Mouse (Mus musculus): ENCODE results near the gene Gmppb.
"Not testable (repeated sequence)": the region's sequence is repeated elsewhere in the genome, so short reads cannot be mapped to it uniquely, and the experiment has no call there.

The Gmppb gene

DNA sequence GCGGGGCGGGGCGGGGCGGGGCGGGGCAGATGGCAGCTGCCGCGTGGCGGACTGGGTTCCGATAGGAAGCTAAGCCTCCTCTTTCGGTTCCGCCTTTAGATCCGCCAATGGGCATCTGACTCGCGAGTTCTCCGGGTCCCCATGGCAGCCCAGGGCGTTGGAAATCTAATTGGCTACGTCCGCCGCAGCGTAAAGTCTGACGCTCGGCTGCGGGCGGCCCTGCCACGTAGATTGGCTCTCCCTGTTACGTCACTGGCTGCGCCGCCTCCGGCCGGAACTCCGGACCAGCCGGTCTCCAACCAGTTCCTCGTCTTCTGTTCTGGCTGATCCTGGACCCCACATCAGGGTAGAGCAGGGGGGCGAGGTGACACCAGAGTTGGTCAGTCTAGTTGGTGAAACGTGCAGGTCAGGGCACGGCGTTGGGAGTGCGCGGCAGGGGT lies at the start of gene Gmppb:
Gene Gmppb, plus strand, starts transcription at position 227 of the 440 bp plus-strand sequence.
- peak; percentile 77 for DNase-seq (ENCODE audit: low read depth, low spot score)

DNA sequence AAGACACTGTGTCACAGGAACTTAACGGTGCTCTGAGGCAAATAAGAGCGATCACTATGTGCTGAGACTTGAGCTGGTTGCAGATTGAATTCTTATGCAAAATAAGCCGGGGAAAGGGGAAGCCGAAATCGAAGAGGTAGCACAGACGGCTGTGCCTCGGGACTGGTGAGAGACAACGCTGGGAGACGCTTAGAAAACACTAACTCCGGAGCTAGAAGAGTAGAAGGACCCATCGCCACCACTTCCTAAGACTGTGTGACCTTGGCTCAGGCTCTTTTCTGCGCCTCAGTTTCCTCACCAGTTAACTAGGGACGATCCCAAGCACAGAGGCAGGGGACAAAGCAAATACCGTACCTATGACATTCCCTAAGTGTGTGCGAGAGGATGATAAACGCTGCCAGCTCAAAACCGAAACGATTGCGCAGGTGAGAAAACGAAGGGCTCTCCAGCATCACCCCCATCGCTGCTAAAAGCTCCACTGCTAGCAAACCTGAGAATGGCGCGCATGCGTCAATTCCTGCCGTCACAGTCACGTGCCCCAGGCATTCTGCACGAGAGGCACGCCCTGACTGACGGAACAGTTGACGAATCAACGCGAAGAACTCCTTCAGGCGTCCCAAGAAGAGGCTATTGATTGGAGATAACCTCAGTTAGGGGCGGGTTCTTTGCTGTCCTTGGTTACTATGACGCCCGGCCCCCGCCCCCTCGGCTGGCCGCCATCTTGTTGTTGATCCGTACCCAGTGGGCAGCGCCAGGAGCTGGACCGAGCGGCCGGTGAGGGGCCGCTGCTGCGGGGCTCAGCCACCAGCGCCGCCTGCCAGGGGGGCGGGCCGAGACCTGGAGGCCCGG lies 46.9 kb upstream of the Gmppb start, which contains the start of gene Ip6k1:
Gene Ip6k1, plus strand, starts transcription at position 580 of the 849 bp plus-strand sequence.
- peak; percentile 100 for DNase-seq (ENCODE audit: low read depth, low spot score)

DNA sequence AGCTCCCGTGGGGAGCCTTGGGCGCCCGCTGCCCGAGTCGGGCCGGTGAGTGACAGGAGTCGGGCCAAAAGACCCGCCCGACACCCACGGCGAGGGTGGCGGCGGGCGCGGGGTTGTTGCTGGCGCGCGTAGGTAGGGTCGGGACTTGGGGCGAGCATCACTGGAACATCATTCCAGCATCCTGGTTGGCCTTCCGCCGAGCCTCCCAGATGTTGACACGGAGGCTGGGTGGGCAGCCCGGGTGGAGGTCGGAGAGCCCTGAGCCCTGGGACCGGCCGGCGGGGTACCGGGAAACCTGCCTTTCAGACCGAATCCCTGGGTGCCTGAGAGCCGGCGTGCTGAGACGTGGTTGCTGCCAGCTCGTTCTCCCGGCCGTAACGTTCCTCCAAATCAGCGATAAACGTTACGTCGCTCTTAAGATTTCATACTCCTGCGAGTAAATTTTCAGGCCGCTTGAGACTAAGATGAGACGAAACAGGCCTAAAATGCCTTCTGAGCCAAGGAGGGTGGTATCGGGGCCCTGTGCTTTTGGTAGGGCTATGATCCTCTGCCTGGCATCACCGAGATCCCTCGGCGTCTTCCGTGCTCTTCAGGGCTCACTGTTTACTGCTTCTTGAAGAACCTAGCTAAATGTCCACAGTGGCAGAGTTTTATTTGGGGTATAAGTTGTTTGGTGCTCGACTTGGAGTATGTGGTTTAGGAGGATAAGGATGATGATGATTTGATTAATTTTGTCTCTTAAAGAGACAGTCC lies 46.1 kb upstream of the Gmppb start:
- no peak for DNase-seq (ENCODE audit: low read depth, low spot score)

DNA sequence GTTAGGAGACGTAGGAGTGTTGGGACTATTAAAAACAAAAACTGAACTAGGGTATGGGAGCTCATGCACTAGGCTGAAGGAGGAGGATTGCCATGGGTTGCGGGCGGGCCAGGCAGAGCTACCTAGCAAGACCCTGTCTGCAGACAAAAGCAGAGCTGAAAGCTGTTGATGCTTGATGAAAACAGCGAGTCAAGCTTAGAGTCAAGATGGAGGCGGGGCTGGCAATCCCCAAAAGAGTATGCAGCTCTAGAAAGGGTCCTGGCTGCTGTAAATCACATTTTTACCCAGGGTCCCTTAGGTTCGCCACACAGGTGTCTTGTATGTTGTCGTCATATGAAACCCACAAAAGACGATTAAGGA lies 45.5 kb upstream of the Gmppb start:
- DNase-seq (ENCODE audit: low read depth, low spot score), result no peak

DNA sequence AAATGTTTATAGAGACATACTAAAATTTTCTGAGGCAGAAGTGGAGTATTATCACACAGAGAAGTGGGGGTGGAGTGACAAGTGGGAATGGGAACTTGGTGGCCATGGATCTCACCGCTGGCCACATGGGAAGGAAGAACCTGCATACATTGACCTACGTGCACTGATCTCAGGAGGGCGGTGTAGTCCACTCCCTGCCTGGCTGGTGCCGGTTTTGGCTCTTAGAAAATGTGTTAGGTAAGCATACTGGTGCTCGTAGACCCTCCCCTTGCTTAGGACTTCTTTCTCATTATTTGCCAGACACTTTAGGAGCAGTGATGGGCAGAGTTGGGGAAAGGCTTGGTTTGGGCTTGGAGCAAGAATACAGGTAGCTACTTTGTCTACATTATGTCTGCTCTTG lies 41.0 kb upstream of the Gmppb start:
- no peak for DNase-seq (ENCODE audit: low read depth, low spot score)

DNA sequence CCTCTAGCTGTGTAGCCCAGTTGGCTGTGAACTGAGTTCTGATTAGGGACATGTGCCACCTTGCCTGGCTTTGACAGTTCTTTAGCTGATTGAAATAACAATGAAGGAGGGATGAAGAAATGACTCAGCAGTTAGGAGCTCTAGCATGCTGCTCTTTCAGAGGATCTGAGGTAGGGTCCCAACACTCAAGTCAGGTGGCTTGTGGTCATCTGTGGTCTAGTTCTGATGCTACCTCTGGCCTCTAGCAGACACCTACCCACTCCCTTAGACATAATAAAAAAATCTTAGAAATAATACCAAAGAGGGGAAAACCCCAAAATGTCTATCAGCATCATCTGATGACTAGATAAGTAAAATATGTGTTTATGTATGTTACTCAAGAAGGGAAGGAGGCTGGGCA lies 38.7 kb upstream of the Gmppb start:
- DNase-seq (ENCODE audit: low read depth, low spot score), result no peak

DNA sequence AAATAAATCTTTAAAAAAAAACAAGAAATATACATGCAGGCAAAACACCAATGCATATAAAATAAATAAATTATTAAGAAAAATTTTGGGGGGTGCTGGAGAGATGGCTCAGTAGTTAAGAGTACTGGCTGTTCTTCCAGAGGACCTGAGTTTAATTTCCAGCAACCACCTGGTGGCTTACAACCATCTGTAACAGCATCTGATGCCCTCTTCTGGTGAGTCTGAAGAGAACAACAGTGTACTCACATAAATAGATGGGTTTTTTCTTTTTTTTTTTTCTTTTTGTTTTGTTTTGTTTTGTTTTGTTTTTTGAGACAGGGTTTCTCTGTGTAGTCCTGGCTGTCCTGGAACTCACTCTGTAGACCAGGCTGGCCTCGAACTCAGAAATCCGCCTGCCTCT lies 35.5 kb upstream of the Gmppb start:
- DNase-seq (ENCODE audit: low read depth, low spot score), result not testable (repeated sequence)

DNA sequence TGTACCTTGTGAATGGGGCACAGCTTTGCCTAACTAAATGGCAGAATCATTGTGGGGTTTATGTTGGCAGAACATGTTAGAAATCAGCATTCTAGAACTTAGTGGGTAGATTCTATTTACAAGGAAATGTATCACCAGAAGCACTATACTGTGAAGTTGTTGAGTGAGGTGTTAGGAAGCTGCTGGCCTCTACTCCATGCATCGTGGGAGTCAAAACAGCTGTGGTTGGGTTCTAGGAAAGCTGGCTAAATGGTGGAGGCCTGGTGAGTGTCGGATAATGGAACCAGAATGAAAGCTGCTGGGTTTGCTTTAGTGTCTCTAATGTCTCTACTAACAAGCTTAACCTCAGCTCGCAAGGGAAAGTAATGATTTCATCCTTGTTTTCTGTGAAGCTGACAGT lies 31.9 kb upstream of the Gmppb start:
- DNase-seq (ENCODE audit: low read depth, low spot score), result no peak

DNA sequence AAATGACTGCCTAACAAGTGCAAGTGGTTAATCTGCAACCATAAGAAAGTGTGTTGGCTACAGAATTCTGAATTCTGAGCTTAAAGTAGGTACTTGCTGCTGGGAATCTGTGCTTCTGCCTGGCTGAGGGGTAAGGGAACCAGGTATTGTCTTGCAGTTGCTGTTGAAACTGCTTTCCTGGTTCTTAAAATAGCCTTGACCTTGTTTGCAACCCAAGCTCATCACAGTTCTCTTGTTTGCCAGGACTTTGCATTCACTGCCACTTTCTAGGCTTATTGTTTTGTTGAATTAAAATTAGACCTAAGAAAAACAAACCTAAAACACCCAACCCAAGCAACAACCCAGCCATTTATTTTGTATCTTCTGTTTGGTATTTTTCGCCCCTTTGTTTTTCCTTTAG lies 28.3 kb upstream of the Gmppb start:
- no peak for DNase-seq (ENCODE audit: low read depth, low spot score)

DNA sequence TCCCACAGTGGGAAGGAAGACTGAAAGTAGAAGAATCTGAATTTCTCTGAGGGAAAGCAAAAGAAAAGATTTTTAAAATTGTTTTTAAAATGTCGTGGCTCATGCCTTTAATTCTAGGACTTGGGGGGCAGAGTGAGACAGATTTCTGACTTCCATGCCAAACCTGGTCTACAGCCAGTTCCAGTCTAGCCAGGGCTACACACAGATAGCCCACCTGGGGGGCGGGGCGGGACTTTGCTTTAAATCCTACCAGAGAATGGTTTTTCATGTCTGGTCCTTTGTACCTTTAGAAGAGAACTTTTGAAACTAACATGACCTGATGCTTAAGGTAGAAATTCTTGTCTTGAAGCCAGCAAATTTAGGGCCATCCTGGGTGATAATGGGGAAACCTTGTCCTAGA lies 25.8 kb upstream of the Gmppb start:
- DNase-seq (ENCODE audit: low read depth, low spot score), result no peak

DNA sequence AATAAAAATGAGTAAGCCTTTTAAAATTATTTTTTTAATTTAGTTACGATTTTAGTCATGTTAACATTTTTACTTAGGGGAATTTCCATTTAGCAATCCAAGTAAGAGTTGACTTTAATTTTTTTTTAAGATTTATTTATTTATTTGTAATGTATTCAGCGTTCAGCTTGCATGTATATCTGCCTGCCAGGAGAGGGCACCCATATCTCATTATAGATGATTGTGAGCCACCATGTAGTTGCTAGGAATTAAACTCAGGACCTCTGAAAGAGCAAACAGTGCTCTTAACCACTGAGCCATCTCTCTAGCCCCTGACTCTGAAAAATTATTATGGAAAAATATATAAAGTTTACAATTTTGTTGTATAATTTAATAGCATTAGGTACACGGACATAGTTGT lies 22.5 kb upstream of the Gmppb start:
- no peak for DNase-seq (ENCODE audit: low read depth, low spot score)

DNA sequence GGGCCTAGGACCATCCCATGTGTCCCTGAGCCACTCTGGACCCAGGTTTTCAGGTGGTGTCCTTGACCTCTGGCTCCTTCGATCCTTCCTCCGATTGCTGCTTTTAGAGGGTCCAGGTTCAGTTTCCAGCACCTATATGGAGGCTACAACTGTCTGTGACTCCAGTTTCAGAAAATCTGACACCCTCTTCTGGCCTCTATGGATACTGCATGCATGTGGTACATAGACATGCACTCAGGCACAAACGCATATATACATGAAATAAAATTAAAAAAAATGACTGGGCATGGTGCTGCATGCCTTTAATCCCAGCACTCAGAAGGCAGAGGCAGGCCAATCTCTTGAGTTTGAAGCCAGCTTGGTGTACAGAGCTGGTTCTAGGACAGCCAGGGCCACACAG lies 21.2 kb upstream of the Gmppb start:
- no peak for DNase-seq (ENCODE audit: low read depth, low spot score)

DNA sequence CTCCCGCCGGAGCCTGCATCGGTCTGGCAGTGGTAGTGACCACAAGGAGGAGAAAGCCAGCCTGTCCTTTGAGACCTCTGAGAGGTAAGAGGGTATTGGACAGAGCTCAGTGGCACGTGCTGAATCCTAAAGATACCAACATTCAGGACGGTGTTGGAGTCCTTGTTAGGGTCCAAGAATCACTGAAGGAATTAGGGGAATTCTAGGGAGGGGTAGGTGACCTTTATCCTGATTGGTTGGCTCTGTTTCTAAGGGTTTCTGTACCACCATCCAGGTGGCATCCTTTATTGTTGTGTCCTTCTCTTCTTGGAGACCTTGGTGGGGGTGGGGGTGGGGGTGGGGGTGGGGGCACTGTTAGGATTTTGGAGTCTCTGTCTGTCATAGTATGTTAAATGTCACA lies 16.9 kb upstream of the Gmppb start:
- no peak for DNase-seq (ENCODE audit: low read depth, low spot score)

DNA sequence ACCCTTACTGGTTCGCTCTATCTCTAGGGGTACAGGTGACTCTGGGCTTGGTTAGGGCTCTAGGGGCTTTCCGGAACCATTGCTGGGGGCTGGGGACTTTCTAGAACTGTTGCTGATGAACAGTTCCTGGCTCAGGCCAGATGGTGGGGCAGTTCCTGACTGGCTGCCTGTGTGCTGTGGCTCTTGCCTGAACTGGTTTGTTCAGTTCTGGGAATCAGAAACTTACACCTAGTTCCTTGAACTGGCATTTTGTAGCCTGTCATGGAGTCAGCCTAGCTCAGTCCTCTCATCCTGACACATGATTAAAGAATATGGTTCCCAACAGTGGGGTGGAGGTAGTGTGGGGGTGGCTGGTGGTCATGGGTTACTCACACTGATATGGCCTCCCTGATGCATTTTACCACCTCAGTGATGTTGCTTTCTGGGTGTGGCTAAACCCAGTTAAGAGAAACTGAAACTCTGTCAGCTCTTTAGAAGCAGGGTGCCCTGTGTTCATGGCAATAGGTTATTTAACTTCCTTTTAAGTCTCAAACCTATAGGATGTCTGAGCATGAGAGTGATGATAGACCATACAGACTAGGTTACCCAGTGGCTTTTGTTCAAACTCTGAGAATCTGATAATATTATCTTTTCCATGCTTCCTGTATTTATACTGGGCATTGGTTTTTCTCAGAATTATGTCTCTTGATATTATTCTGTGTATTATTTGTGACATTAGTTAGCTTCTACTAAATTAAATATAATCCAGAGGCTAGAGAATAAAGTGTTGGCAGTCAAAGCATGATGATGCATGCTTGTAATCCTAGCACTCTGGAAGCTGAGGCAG lies 13.5 kb upstream of the Gmppb start:
- no peak for DNase-seq (ENCODE audit: low read depth, low spot score)

DNA sequence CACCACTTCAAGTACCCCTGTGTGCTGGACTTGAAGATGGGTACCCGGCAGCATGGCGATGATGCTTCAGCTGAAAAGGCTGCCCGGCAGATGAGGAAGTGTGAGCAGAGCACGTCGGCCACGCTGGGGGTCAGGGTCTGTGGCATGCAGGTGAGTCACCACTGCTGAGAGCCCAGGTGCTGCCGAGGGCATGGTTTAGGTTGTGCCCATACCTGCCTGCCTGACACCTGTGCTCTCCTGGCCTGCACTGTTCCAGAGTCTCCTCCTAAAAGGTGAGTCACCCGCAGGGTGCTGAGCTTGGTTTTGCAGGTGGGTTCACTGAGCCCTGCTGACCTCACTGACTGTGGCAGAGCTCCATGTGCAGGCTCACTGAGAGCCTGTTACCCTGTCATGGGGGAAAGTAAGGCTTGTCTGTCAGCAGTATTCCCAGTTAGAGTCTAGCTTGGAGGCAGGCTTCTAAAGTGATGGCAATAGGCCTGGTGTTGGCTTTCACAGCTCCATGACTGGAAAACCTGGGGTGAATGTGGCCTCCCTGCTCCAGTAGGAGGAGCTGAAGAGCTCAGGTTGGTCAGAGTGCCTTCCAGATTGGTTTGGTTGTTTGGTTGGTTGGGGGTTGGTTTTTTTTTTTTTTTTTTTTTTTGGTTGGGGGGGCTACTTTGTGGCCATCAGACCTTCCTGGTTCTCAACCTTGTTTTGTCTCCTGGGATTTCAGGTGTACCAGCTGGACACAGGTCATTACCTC lies 4.1 kb upstream of the Gmppb start:
- no peak for DNase-seq (ENCODE audit: low read depth, low spot score)

DNA sequence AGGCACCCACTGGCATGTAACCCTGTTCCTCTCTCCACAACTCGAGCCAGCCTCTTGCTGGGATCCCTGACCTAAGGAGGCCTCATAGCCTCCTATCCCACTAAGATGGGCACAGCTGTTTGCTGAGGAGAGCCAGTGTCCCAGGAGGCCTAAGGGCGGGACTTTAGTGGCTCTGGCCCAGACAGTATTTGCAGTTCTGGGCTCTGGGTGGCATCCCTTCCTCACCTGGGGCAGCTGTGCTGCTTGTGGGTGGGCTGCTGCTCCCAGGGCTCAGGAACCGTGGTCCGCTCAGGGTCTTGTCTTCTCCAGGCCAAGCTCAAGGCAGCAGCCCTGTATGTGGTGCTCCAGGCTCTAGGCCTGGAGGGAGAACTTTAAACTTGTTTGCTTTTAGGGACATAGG lies 2.5 kb upstream of the Gmppb start:
- no peak for DNase-seq (ENCODE audit: low read depth, low spot score)

DNA sequence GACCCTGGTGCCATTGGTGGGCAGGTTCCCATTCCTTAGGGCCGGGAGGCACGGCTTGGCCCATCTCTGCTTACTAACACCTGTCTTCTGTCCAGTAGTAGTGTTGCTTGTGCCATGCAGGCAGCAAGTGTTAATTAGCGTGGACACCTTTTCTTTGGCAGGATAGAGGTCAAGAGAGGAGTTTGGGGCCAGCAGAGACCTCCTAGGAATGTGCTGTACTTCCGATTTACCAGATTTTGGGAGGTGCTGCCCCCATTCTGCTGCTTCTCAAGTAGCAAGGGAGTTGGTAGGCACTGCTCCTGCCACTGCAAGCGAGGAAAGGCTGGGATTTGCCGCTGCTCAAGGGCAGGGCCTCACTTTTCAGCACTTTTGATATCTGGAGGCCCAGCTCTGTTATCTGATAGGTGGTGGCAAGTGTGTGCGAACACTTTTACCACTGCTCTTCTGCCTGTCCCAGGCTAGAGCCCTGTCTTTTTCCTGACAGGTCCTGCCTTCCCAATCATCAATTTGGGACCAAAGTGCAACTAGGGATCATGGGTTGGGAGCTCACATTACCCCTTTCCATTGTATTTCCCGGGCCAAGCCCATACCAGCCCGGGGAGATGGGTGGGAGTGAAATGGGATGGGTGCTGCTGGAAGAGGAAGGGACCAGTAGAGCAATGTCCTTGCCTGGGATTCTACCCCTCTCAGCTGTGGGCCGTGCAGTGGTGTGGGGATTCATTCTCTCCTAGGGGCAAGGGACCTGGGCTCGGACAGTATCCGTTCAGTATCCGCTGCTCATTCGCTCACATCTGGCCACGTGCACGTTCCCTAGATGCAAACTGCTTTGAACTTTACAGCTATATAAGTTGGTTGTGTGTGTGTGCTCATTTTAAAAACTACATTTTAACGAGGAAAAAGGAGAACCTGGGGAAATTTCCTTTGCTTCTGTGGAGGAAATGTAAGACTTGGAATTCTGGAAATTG lies 1.2 kb upstream of the Gmppb start:
- DNase-seq (ENCODE audit: low read depth, low spot score), result no peak

DNA sequence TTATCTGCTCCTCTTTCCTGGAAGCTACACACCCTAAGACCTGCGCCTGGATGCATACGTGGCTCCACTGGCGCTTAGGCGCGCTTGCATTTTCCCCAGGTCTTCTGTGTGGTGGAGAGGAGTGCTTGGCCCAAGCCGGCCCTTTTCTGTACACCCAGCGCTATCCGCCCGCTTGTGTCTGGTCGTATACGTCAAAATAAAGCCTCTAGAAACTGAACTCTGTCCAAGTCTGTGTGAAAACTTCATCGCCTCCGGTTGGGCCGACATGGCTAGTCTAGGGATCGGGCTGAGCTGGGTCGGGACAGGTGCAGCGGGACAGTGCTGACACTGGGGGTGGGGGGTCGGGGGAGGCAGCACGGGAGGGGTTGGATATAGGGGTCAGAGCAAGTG lies 481 bp upstream of the Gmppb start:
- no peak for DNase-seq (ENCODE audit: low read depth, low spot score)

DNA sequence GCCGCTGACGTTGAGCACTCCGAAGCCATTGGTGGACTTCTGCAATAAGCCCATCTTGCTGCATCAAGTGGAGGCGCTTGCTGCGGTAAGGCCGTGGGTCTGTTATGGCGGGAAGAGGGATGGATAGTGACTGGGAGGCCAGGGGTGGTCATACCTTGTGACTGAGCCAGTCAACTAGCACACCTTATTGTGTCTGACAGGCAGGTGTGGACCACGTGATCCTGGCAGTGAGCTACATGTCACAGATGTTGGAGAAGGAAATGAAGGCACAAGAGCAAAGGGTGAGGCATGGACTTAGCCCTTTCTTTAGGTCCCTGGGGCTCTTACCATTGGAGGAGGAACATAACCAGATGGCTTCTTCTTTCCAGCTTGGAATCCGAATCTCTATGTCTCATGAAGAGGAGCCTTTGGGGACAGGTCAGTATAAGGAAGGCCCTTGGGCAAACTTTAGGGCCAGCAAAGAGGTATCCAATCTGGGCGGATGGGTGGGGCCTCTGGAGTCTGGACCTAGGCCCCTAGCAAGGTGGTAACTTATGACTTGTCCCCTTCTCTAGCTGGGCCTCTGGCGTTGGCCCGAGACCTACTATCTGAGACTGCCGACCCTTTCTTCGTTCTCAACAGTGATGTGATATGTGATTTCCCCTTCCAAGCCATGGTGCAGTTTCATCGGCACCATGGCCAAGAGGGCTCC lies 664 bp downstream of the Gmppb start:
- DNase-seq (ENCODE audit: low read depth, low spot score), result no peak
